Mouse (Mus musculus) G1E (cell line): Measurements from ENCODE around the gene Rac3. TPM values are rescaled to one million over a fixed set of nuclear protein-coding genes. Genes with fewer than 3 reads are reported as not detected.
"Not testable (repeated sequence)": the region's sequence is repeated elsewhere in the genome, so short reads cannot be mapped to it uniquely, and the experiment has no call there.

ENCODE experiments used
- ATAC-seq: 2 replicates; pipeline ENCODE4 v1.8.0; 2016; ENCODE audit warnings: mild to moderate bottlenecking; ENCODE audit not compliant: insufficient number of reproducible peaks, poor library complexity, low FRiP score, severe bottlenecking; ENCODE audit errors: extremely low read depth
- DNase-seq: peaks from one replicate; pipeline ENCODE4 v3.0.0; 2012; ENCODE audit warnings: low spot score
- H3K27me3 ChIP-seq: 2 replicates; pipeline ENCODE4 v1.6.1; 2012; ENCODE audit warnings: mild to moderate bottlenecking, low read length, inconsistent platforms; ENCODE audit not compliant: insufficient read depth
- H3K36me3 ChIP-seq: replicated peaks from 2 replicates; pipeline ENCODE3; 2012; ENCODE audit warnings: mild to moderate bottlenecking, inconsistent platforms
- H3K4me1 ChIP-seq: 2 replicates; pipeline ENCODE4 v1.6.1; 2012; ENCODE audit warnings: low read depth, low read length, inconsistent platforms, mixed read lengths; ENCODE audit not compliant: insufficient read depth
- H3K4me3 ChIP-seq: 2 replicates; pipeline ENCODE4 v1.5.1; 2012; ENCODE audit warnings: low read depth, mild to moderate bottlenecking, inconsistent platforms, low read length, moderate library complexity, mixed read lengths
- H3K9me3 ChIP-seq: replicated peaks from 2 replicates; pipeline ENCODE4 v1.6.1; 2012; ENCODE audit warnings: inconsistent platforms
- CTCF ChIP-seq: IDR thresholded peaks from 2 replicates; pipeline ENCODE4 v1.5.1; 2012; ENCODE audit warnings: low read depth, low read length, inconsistent platforms, mixed read lengths
- GATA1 ChIP-seq: IDR thresholded peaks from 2 replicates; pipeline ENCODE4 v1.6.1; 2012; ENCODE audit warnings: borderline replicate concordance, low read length, inconsistent platforms, mixed read lengths
- GATA2 ChIP-seq: IDR thresholded peaks from 2 replicates; pipeline ENCODE4 v1.6.1; 2012; ENCODE audit warnings: low read depth, low read length, inconsistent platforms, borderline replicate concordance
- POLR2AphosphoS5 ChIP-seq: IDR thresholded peaks from 2 replicates; pipeline ENCODE4 v1.6.1; 2012; ENCODE audit warnings: low read depth, low read length, inconsistent platforms; ENCODE audit not compliant: insufficient replicate concordance
- TAL1 ChIP-seq: conservative IDR thresholded peaks from 2 replicates; pipeline ENCODE4 v1.6.1; 2012; ENCODE audit warnings: low read depth, low read length, inconsistent platforms, mixed read lengths
- polyA plus RNA-seq: library from polyadenylated mRNA; stranded (reverse); fragments of >175 nt; gene quantifications from 2 replicates; pipeline ENCODE4 v1.2.3, GENCODE M21; 2012
- total RNA-seq, 2 experiments: library from RNA; stranded (forward) in 1 of 2; stranded (reverse) in 1 of 2; fragments of 200-1000 nt in 1 of 2; fragments of >200 nt in 1 of 2; fragmentation: Nextera tagmentation in 1 of 2; gene quantifications; 2 replicates each; pipeline ENCODE4 v1.2.3; 2014 to 2017

Rac3 gene
- total and polyA plus RNA-seq, 3 experiments: 0.66 to 2.6 (median 2.1) TPM

GRCm38 (mm10) chr11:120747974-120748373 is 26.7 kb downstream of the Rac3 start:
- TF ChIP-seq CTCF (no peak), POLR2AphosphoS5 (no peak), GATA1 (no peak), TAL1 (no peak), GATA2 (no peak)
- no peak for DNase-seq
- no peaks in the 10 kb centered on the region for H3K9me3 ChIP-seq
- H3K36me3 ChIP-seq: no peaks in the 10 kb centered on the region
- H3K27me3 ChIP-seq: peaks cover 13% of the 10 kb centered on the region; the same call in 1 of the 2 replicates
- H3K4me3 ChIP-seq: no peak overlapping the region
- no peaks in the 10 kb centered on the region for H3K4me1 ChIP-seq
- no peak for ATAC-seq

DNA sequence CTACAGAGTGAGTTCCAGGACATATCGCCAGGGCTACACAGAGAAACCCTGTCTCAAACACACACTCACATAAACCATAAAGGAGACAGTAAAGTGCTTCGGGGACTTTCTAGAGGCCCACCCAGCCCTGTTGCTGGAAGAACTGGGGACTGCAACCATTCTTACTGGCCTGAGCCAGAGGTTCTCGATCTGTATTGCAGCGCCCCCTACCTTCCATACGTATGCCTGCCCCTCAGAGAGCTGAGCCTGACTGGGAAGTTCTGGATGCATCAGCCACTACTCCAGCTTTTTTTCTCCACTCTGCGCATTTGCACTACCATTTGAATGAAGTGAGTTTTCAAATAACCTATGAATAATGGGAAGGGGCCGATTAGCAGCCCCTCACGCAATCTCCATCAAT is 28.2 kb downstream of the Rac3 start:
- no peak overlapping the region for H3K4me3 ChIP-seq
- no peak for ATAC-seq
- no peaks in the 10 kb centered on the region for H3K36me3 ChIP-seq
- no peaks in the 10 kb centered on the region for H3K9me3 ChIP-seq
- peak; percentile 38 for DNase-seq
- H3K4me1 ChIP-seq: no peaks in the 10 kb centered on the region
- peaks cover 12% of the 10 kb centered on the region; the same call in 1 of the 2 replicates for H3K27me3 ChIP-seq
- peak; percentile 45 for TF ChIP-seq CTCF
- TF ChIP-seq POLR2AphosphoS5: no peak
- TF ChIP-seq GATA1: no peak
- no peak for TF ChIP-seq GATA2
- TF ChIP-seq TAL1: no peak

DNA sequence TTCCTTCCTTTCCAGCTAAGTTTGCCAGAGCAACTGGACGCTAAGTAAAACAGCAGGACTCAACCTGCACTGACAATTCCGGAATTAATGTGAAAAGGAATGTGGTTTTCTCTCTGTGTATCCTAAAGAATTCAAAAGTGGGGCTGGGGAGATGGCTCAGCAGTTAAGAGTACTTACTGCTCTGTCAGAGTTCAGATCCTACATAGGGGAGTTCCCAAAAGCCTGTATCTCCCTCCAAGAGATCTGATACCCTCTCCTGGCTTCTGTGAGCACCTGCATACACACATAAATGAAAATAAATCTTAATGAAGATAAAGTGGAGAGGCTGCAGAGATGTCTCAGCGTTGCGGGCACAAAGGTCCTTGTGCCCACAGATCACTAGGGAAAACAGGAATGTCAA is 30.3 kb downstream of the Rac3 start:
- no peak for ATAC-seq

GRCm38 (mm10) chr11:120760236-120760635 is 39.0 kb downstream of the Rac3 start:
- ATAC-seq (no peak), DNase-seq (no peak)
- H3K36me3 ChIP-seq: no peaks in the 10 kb centered on the region
- H3K27me3 ChIP-seq: peaks cover 14% of the 10 kb centered on the region
- H3K4me3 ChIP-seq: no peak overlapping the region
- no peaks in the 10 kb centered on the region for H3K4me1 ChIP-seq
- TF ChIP-seq CTCF (no peak), POLR2AphosphoS5 (no peak), GATA2 (no peak), GATA1 (no peak), TAL1 (no peak)
- peaks cover 47% of the 10 kb centered on the region for H3K9me3 ChIP-seq

More for the DNA sequence above, 30.3 kb downstream of the Rac3 start:
- Histone ChIP-seq H3K4me3 (no peak overlapping the region), H3K27me3 (peaks cover 9% of the 10 kb centered on the region; the same call in 1 of the 2 replicates), H3K4me1 (no peaks in the 10 kb centered on the region), H3K36me3 (no peaks in the 10 kb centered on the region), H3K9me3 (peaks cover 5% of the 10 kb centered on the region)
- DNase-seq: no peak
- no peak for TF ChIP-seq TAL1
- no peak for TF ChIP-seq GATA1

DNA sequence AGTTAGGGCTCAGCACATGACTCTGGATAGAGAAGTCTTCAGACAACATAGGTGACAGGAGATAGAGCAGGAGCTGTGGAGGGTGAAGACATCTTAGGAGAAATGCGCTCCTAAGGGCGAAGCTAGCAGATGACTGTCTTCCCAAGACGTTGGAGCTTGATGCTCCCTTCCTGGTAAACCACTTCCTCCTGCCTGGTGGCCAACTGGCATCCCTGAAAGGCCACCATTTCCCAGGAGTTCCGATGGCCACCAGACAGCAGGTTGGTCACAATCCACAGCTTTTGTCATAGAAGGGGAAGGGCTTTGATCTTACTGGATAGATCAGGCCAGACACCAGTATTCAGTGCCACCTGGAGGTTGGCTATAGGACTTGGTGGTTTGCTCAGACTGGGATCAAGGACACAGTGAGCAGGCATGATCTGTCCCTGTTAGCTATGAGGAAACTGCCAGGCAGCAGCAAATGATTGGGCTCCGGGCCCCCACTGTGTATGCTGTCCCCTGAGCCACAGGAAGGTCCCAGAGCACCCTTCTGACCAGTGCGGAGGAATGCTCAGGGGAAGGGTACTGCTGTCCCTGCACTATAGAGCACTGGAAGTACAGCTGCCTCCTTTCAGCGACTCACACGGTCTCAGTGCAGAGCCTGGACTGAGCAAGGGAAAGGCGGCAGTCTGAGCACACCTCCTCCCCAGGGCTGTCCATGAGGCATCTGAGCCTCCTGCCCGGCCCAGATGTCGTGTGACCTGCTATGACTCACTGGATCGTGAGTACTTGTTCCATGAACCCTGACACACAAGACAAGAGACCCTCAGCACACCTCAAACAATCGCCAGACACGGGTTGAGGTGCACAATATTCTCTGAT is 40.8 kb downstream of the Rac3 start:
- peaks cover 38% of the 10 kb centered on the region for H3K9me3 ChIP-seq
- H3K4me1 ChIP-seq: no peaks in the 10 kb centered on the region
- DNase-seq (no peak), ATAC-seq (no peak)
- TF ChIP-seq TAL1 (no peak), GATA1 (no peak), GATA2 (no peak), CTCF (no peak), POLR2AphosphoS5 (no peak)
- peaks cover 23% of the 10 kb centered on the region for H3K27me3 ChIP-seq
- no peaks in the 10 kb centered on the region for H3K36me3 ChIP-seq
- no peak overlapping the region for H3K4me3 ChIP-seq

- not testable (repeated sequence) for H3K4me3 ChIP-seq, H3K4me1 ChIP-seq, ATAC-seq, DNase-seq, H3K36me3 ChIP-seq
- H3K27me3 ChIP-seq: peaks cover 27% of the 10 kb centered on the region
- H3K9me3 ChIP-seq: peaks cover 32% of the 10 kb centered on the region
These were observed 41.4 kb downstream of the Rac3 start, which contains the start of gene Hmga1b for GRCm38 (mm10) chr11:120762672-120763041. Gene Hmga1b, plus strand, starts transcription at chr11:120762794.

DNA sequence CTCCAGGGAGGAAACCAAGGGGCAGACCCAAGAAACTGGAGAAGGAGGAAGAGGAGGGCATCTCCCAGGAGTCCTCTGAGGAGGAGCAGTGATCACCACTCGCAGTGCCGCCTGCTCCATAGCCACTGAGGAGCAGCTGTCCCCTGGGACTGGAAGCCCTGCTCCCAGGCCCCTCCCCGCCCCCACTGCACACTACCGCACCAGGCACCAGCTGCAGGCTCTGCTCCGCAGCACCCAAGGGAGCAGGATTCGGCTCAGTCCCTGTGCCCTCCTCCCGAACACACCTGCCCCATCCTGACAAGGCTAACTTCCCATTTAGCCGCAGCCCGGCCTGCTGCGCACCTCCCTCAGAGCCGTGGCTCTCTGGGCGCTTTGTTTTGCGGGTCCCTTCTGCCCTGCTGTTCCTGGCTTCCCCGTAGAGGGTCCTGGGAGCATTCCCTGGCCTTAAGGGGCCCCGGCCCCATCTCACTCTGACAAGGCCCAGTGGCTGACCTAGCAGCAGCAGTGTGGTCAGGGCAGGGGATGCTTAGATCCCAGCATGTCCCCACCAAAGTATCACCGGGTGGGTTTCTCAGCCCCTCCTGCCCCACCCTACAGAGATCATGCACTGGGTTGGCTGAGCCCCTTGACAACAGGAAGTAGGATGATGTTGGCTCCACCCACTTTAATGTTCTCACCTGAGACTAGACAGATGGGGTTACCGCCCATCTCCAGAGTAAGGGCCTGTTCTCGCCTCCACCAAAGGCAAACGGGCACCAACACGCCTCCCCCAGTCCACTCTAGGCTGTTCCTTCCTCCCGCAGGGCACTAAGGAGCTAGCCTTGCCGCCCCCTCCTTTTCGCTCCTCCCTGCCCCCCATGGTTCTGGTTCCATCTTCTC is 42.1 kb downstream of the Rac3 start:
- Histone ChIP-seq H3K27me3 (peaks cover 30% of the 10 kb centered on the region), H3K9me3 (peaks cover 25% of the 10 kb centered on the region)
- not testable (repeated sequence) for H3K4me3 ChIP-seq, H3K4me1 ChIP-seq, DNase-seq, H3K36me3 ChIP-seq
- ATAC-seq: peak; percentile 28

DNA sequence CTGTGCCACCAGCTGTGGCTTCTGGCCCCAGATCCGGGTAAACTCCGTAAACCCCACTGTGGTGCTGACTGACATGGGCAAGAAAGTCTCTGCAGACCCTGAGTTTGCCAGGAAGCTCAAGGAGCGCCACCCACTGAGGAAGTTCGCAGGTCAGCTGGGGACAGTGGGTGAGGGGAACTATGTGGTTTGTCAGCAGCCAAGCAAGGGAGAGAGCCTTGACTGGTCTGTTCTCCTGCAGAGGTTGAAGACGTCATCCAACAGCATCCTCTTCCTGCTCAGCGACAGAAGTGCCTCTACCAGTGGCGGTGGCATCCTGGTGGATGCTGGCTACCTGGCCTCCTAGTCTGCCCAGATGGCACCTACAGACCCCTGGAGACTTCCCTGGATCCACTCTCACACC is 45.8 kb downstream of the Rac3 start:
- H3K27me3 ChIP-seq: peaks cover 29% of the 10 kb centered on the region
- ATAC-seq, DNase-seq: not testable (repeated sequence)

More for the DNA sequence above, 45.8 kb downstream of the Rac3 start:
- H3K36me3 ChIP-seq, H3K9me3 ChIP-seq, H3K4me1 ChIP-seq, H3K4me3 ChIP-seq: not testable (repeated sequence)
